Mouse (Mus musculus) gastrocnemius, adult 8-10 months (tissue): ENCODE data around the gene Igf2bp1. TPM values are rescaled to one million over a fixed set of nuclear protein-coding genes. Genes with fewer than 3 reads are reported as not detected.

Experiments used
- DNase-seq, 2 experiments: peaks; one replicate each; pipeline ENCODE4 v3.0.0; 2022; ENCODE audit warnings: low spot score in 2 of 2
- total RNA-seq, 4 experiments: library from RNA; stranded (reverse); gene quantifications; 2 replicates each; pipeline ENCODE4 v1.2.4; 2022

Gene Igf2bp1
- not detected for total RNA-seq

GRCm38 (mm10) chr11:96005403-96006271, at the start of gene Igf2bp1:
Gene Igf2bp1 (minus strand): TSS chr11:96005940.
- no peak for DNase-seq

GRCm38 (mm10) chr11:96050854-96051253, 45.1 kb upstream of the Igf2bp1 start:
- DNase-seq, result no peak

GRCm38 (mm10) chr11:96049939-96050338, 44.2 kb upstream of the Igf2bp1 start:
- no peak for DNase-seq

GRCm38 (mm10) chr11:96047469-96048373, 42.0 kb upstream of the Igf2bp1 start:
- DNase-seq, result no peak

- DNase-seq, result no peak
Observed at GRCm38 (mm10) chr11:96046793-96047192, 41.1 kb upstream of the Igf2bp1 start.

GRCm38 (mm10) chr11:96046028-96046427, 40.3 kb upstream of the Igf2bp1 start:
- DNase-seq, result no peak

- DNase-seq, result no peak
Observed at GRCm38 (mm10) chr11:96044803-96045567, 39.2 kb upstream of the Igf2bp1 start.

GRCm38 (mm10) chr11:96038560-96038959, 32.8 kb upstream of the Igf2bp1 start:
- no peak for DNase-seq

- DNase-seq, result no peak
Observed at GRCm38 (mm10) chr11:96037499-96037898, 31.8 kb upstream of the Igf2bp1 start.

GRCm38 (mm10) chr11:96035133-96035532, 29.4 kb upstream of the Igf2bp1 start:
- DNase-seq, result no peak

- peak; percentile 86 to 88 for DNase-seq
Observed at GRCm38 (mm10) chr11:96034596-96035052, 28.9 kb upstream of the Igf2bp1 start, which contains the start of gene Snf8. Gene Snf8 (plus strand): TSS chr11:96034885.

GRCm38 (mm10) chr11:96034116-96034515, 28.4 kb upstream of the Igf2bp1 start:
- DNase-seq, result no peak

- no peak for DNase-seq
Observed at GRCm38 (mm10) chr11:96033264-96033663, 27.5 kb upstream of the Igf2bp1 start.

- DNase-seq, result no peak
Observed at GRCm38 (mm10) chr11:96031701-96032100, 26.0 kb upstream of the Igf2bp1 start.

- no peak for DNase-seq
Observed at GRCm38 (mm10) chr11:96030571-96030970, 24.8 kb upstream of the Igf2bp1 start.

GRCm38 (mm10) chr11:96028130-96028529, 22.4 kb upstream of the Igf2bp1 start:
- no peak for DNase-seq

GRCm38 (mm10) chr11:96020622-96021021, 14.9 kb upstream of the Igf2bp1 start:
- no peak for DNase-seq

- no peak for DNase-seq
Observed at GRCm38 (mm10) chr11:96017941-96018351, 12.2 kb upstream of the Igf2bp1 start.

- DNase-seq, result no peak
Observed at GRCm38 (mm10) chr11:96015421-96015820, 9.7 kb upstream of the Igf2bp1 start.

GRCm38 (mm10) chr11:96011982-96012381, 6.2 kb upstream of the Igf2bp1 start:
- DNase-seq, result no peak

GRCm38 (mm10) chr11:96008827-96009226, 3.1 kb upstream of the Igf2bp1 start:
- DNase-seq, result no peak
